Mouse (Mus musculus): ENCODE data around the gene Kdm7a.

- no peak for TF ChIP-seq CTCF (IDR thresholded peaks at IDR 0.05; ENCODE audit: control insufficient read depth, insufficient read depth, insufficient read length)
- no peak for TF ChIP-seq MYOG (IDR thresholded peaks at IDR 0.05; ENCODE audit: control insufficient read depth, extremely low read depth, insufficient read length)
- TF ChIP-seq MYOD1 (IDR thresholded peaks at IDR 0.05; ENCODE audit: control insufficient read depth, insufficient read length, low read depth) = no peak
- no peak for TF ChIP-seq CEBPB (IDR thresholded peaks at IDR 0.05; ENCODE audit: low read depth)
- TF ChIP-seq MAX (IDR thresholded peaks at IDR 0.05) = no peak
Measured at GRCm38 (mm10) chr6:39223328-39223885, 16.8 kb upstream of the Kdm7a start.

All from C2C12 (cell line).